8 mouse cellular contexts compared by ENCODE assay signal in genomic region chr6:21823281-21823680, GRCm38 (mm10). TPM values are rescaled to one million over a fixed set of nuclear protein-coding genes. Genes with fewer than 3 reads are reported as not detected.
DNase-seq lines count a peak whose midpoint lies in the region; ATAC-seq and TF ChIP-seq lines count a peak whose summit lies in the region.
"Had no signal": no experiment of that assay in that cellular context is flagged by ENCODE, and none has a peak within 500 bp of the region (broad histone marks: within the 10 kb centered on the region; RNA-seq: fewer than 3 reads in every experiment).

No protein-coding gene starts in this region.

- no peaks in the 10 kb centered on the region for H3K4me1 ChIP-seq in liver, embryonic 16.5 days (ENCODE audit: control insufficient read depth, low read depth, low read length)
- 0 out of 2 replicates have a peak, but pooled peaks cover 3% of the 10 kb centered on the region for H3K4me1 ChIP-seq in liver, embryonic 11.5 days (replicated peaks; ENCODE audit: control insufficient read depth, insufficient read depth, low read length)
- peaks cover 9 to 18% of the 10 kb centered on the region in 2 experiments for H3K4me1 ChIP-seq in heart, embryonic 14.5 days (ENCODE audit: control insufficient read depth in 2 of 2, insufficient read depth in 2 of 2, low read length in 2 of 2)
- no peaks in the 10 kb centered on the region for H3K4me1 ChIP-seq in stomach, postnatal 0 days (replicated peaks; ENCODE audit: control insufficient read depth, insufficient read depth)

- no peak overlapping the region for H3K4me2 ChIP-seq in liver, embryonic 16.5 days (ENCODE audit: low read depth, low read length)
- H3K4me2 ChIP-seq in liver, embryonic 11.5 days, result no peak overlapping the region
- H3K4me2 ChIP-seq in heart, embryonic 14.5 days (ENCODE audit: low read length), result peak overlapping the region; percentile 69
- peak overlapping the region; percentile 47 for H3K4me2 ChIP-seq in stomach, postnatal 0 days (replicated peaks; ENCODE audit: low read depth)

- H3K27me3 ChIP-seq in liver, embryonic 16.5 days (ENCODE audit: control insufficient read depth, insufficient read depth, low read depth, low read length), result no peaks in the 10 kb centered on the region
- no peaks in the 10 kb centered on the region for H3K27me3 ChIP-seq in liver, embryonic 11.5 days (replicated peaks; ENCODE audit: control insufficient read depth, insufficient read depth, low read length)
- H3K27me3 ChIP-seq in heart, embryonic 14.5 days (ENCODE audit: control insufficient read depth, insufficient read depth, low read length), result no peaks in the 10 kb centered on the region
- H3K27me3 ChIP-seq in stomach, postnatal 0 days (ENCODE audit: control insufficient read depth, insufficient read depth, low read length), result no peaks in the 10 kb centered on the region

- no peak for TF ChIP-seq CTCF in stomach, postnatal 0 days (IDR thresholded peaks at IDR 0.05; ENCODE audit: low read depth)

- H3K27ac ChIP-seq in liver, embryonic 16.5 days (ENCODE audit: low read length), result no peak overlapping the region
- H3K27ac ChIP-seq in liver, embryonic 11.5 days (ENCODE audit: low read depth, low read length), result no peak overlapping the region
- peak overlapping the region; percentile 82 to 87 for H3K27ac ChIP-seq in heart, embryonic 14.5 days (replicated peaks in 1 of 2; ENCODE audit: control insufficient read depth in 1 of 2, insufficient read depth in 1 of 2, low read depth in 2 of 2, low read length in 2 of 2)
- 0 out of 2 replicates have a peak overlapping the region, but pooled peaks have one; percentile 14 for H3K27ac ChIP-seq in stomach, postnatal 0 days (replicated peaks)

- no peak overlapping the region for H3K4me3 ChIP-seq in liver, embryonic 16.5 days (ENCODE audit: low read depth, low read length)
- no peak overlapping the region for H3K4me3 ChIP-seq in liver, embryonic 11.5 days (ENCODE audit: low read depth, low read length)
- peak overlapping the region; percentile 11 to 27 for H3K4me3 ChIP-seq in heart, embryonic 14.5 days (ENCODE audit: control insufficient read depth in 1 of 2, insufficient read depth in 1 of 2, low read depth in 1 of 2, low read length in 2 of 2)
- H3K4me3 ChIP-seq in stomach, postnatal 0 days (ENCODE audit: low read depth, low read length), result peak overlapping the region; percentile 8; the same call in 1 of the 2 replicates
- H3K4me3 ChIP-seq: myocyte had no signal

- DNase-seq in liver, embryonic 11.5 days (ENCODE audit: low spot score), result no peak
- DNase-seq in kidney, postnatal 4 days, result peak; percentile 46 to 63
- DNase-seq in stomach, postnatal 0 days (ENCODE audit: low spot score), result peak; percentile 21
- no peak for DNase-seq in right cerebral cortex, postnatal 36 days (ENCODE audit: low spot score in 2 of 2)

- no peaks in the 10 kb centered on the region for H3K9me3 ChIP-seq in liver, embryonic 16.5 days (replicated peaks; ENCODE audit: control insufficient read depth, low read length)
- no peaks in the 10 kb centered on the region for H3K9me3 ChIP-seq in liver, embryonic 11.5 days (ENCODE audit: control insufficient read depth, low read length)
- no peaks in the 10 kb centered on the region for H3K9me3 ChIP-seq in heart, embryonic 14.5 days (ENCODE audit: control insufficient read depth, low read length)
- no peaks in the 10 kb centered on the region for H3K9me3 ChIP-seq in stomach, postnatal 0 days (ENCODE audit: control insufficient read depth, low read length)

- 65% methylated on average over 8 of the region's 8 CpGs for WGBS in liver, embryonic 16.5 days (ENCODE audit: insufficient replicate concordance)
- 69% methylated on average over 8 of the region's 8 CpGs for WGBS in liver, embryonic 11.5 days
- WGBS in heart, embryonic 14.5 days, result 21% methylated on average over 8 of the region's 8 CpGs
- WGBS in stomach, postnatal 0 days, result 23% methylated on average over 8 of the region's 8 CpGs

- no peaks in the 10 kb centered on the region for H3K36me3 ChIP-seq in liver, embryonic 16.5 days (ENCODE audit: control insufficient read depth, insufficient read depth)
- H3K36me3 ChIP-seq in liver, embryonic 11.5 days (ENCODE audit: control insufficient read depth, insufficient read depth, low read length), result no peaks in the 10 kb centered on the region
- H3K36me3 ChIP-seq in heart, embryonic 14.5 days (ENCODE audit: control insufficient read depth, insufficient read depth, low read length), result peaks cover 6% of the 10 kb centered on the region; the same call in 1 of the 2 replicates
- H3K36me3 ChIP-seq in stomach, postnatal 0 days (ENCODE audit: control insufficient read depth, insufficient read depth, low read length), result no peaks in the 10 kb centered on the region

- ATAC-seq in liver, embryonic 16.5 days (ENCODE audit: low read depth), result peak; percentile 47
- ATAC-seq in liver, embryonic 11.5 days (replicated peaks; ENCODE audit: low FRiP score), result no peak
- peak; percentile 86 for ATAC-seq in heart, embryonic 14.5 days (ENCODE audit: insufficient number of reproducible peaks, insufficient read depth, low FRiP score, low read depth)
- ATAC-seq in stomach, postnatal 0 days (ENCODE audit: low FRiP score, low TSS enrichment), result peak; percentile 56
- no peak for ATAC-seq in erythroblast, adult 5-6 weeks (replicated peaks; ENCODE audit: low FRiP score, poor library complexity, severe bottlenecking)

- no peak overlapping the region for H3K9ac ChIP-seq in liver, embryonic 16.5 days (ENCODE audit: low read depth, low read length)
- no peak overlapping the region for H3K9ac ChIP-seq in liver, embryonic 11.5 days (ENCODE audit: low read depth, low read length)
- H3K9ac ChIP-seq in heart, embryonic 14.5 days (ENCODE audit: low read length), result peak overlapping the region; percentile 63
- no peak overlapping the region for H3K9ac ChIP-seq in stomach, postnatal 0 days (ENCODE audit: low read length)

- TF ChIP-seq EP300 in stomach, postnatal 0 days (optimal IDR thresholded peaks at IDR 0.05), result no peak

RNA-seq across cellular contexts. Expression of gene Tspan12, which starts 29.0 kb away (rescaled TPM):
- 23.6 and 26.5 TPM in 2 replicates for polyA plus RNA-seq in liver, embryonic 16.5 days (2015; fragmentation: Nextera tagmentation; extraction: Ambion mirVana)
- polyA plus RNA-seq in liver, embryonic 11.5 days (2014; fragmentation: Nextera tagmentation; extraction: Ambion mirVana), result 47.9 and 54.3 TPM in 2 replicates
- polyA plus RNA-seq in heart, embryonic 14.5 days (2014; fragmentation: Nextera tagmentation; extraction: Ambion mirVana), result 78.2 and 84.0 TPM in 2 replicates
- polyA plus RNA-seq in stomach, postnatal 0 days (2015; fragmentation: Nextera tagmentation; extraction: Ambion mirVana), result 25.0 TPM in 2 replicates
- not detected in 2 replicates for total RNA-seq in erythroblast, adult 5-6 weeks (2015; ENCODE audit: low replicate concordance)
- 5.0 TPM in 1 of 2 replicates, not detected in the other for total RNA-seq in erythroblast, adult 5-6 weeks (2017; ENCODE audit: low replicate concordance)

Comparison
In these comparisons a context has a peak if more than half of its experiments do, and no peak if none do; other contexts are left out.
1. ATAC-seq: peak in liver, embryonic 16.5 days (single experiment), heart, embryonic 14.5 days (single experiment) and stomach, postnatal 0 days (single experiment); none in liver, embryonic 11.5 days (single experiment) and erythroblast, adult 5-6 weeks (single experiment).
2. H3K27ac ChIP-seq: peak in heart, embryonic 14.5 days (2 of 2) and stomach, postnatal 0 days (single experiment); none in liver, embryonic 16.5 days (single experiment) and liver, embryonic 11.5 days (single experiment).
3. H3K4me2 ChIP-seq: peak in heart, embryonic 14.5 days (single experiment) and stomach, postnatal 0 days (single experiment); none in liver, embryonic 16.5 days (single experiment) and liver, embryonic 11.5 days (single experiment).
4. H3K4me3 ChIP-seq: peak in heart, embryonic 14.5 days (2 of 2) and stomach, postnatal 0 days (single experiment); none in liver, embryonic 16.5 days (single experiment) and liver, embryonic 11.5 days (single experiment).
5. DNase-seq: peak in kidney, postnatal 4 days (2 of 2) and stomach, postnatal 0 days (single experiment); none in liver, embryonic 11.5 days (single experiment) and right cerebral cortex, postnatal 36 days (0 of 2).